Mouse (Mus musculus) ES-Bruce4 (cell line): ENCODE data around the gene Stk26.

ENCODE experiments used
- CTCF ChIP-seq: IDR thresholded peaks from one replicate; pipeline ENCODE4 v1.8.1; 2011; ENCODE audit warnings: low read depth, low read length
- EP300 ChIP-seq: IDR thresholded peaks from 2 replicates; pipeline ENCODE4 v1.6.1; 2011; ENCODE audit warnings: low read depth, low read length; ENCODE audit not compliant: insufficient read depth

GRCm38 (mm10) chrX:50918754-50919153 lies 77.9 kb downstream of the Stk26 start:
- TF ChIP-seq CTCF, result no peak
- no peak for TF ChIP-seq EP300
